Mouse (Mus musculus): Measurements from ENCODE around the gene Cbln3.

The Cbln3 gene

DNA sequence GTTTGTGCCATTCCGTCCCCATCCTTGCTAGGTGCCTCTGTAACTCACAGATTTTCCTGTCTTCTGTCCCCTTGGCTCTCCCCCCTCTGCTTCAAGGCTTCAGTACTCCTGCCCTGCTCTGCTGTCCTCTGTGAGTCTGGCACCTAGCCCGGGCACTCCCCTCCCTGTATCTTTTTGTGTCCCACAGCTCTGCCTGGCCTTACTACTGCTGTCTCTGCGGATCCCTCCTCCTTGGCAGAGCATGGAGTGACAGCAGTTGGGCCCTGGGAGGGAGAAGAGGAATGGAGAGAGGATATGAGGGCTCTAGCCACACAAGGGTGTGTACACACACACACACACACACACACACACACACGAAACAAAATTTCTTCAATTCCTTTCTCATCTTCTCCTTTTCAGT lies at the start of gene Cbln3:
TSS of gene Cbln3 (minus strand) at position 227 of the 400 bp plus-strand sequence.
- DNase-seq = peak; percentile 85 to 89

DNA sequence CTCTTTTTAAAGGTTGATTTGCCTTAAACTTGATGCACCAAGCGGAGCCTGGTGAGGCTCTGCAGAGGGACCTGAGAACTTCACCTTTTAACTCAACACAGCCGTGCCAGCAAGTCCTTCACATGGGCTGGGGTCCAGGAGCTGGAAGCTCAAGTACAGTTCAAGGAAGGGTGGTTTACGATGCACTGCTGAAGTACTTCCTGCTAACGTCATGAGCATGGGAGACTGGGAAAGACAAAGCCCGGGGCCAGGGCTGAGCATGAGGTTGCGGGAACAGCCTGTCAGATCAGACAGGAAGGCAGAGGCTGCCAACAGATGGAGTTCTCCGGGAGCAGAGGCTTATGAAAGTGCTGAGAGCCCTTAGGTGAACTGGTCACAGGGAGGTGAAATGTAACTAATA lies 49.4 kb upstream of the Cbln3 start:
- DNase-seq = peak; percentile 48 to 74

DNA sequence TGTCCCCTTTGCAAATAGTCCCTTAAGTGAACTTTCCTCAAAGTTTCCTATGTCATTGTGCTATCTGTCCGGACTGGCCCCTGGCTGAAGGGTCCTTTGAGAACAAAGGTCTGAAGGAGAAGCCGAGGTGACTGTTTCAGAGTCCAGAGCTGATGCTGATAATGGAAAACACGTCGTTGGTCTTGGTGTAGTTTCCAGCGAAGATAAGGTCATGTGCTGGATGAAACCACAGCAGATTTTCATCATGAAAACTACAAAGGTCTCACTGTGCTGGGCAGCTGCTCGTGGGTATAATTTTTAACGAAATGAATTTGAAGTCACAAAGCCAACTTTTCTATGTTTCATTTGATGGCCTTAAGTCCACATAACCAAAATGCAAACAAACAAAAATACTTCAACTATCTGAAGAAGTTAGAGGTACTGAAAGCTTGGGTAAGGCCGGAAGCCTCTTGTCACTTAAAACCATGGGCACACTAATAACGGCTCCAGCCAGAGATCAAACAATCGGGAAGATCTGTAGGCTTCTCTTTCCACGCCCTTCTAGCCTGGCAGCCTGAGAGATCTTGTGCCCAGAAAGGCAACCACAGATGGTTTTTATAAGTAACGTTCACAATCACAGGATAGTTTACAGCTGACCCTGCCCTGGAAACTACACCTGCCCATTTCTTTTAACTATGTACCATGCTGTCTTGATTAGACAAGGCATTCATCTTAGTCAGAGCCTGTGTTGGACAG lies 45.2 kb upstream of the Cbln3 start:
- no peak for DNase-seq

DNA sequence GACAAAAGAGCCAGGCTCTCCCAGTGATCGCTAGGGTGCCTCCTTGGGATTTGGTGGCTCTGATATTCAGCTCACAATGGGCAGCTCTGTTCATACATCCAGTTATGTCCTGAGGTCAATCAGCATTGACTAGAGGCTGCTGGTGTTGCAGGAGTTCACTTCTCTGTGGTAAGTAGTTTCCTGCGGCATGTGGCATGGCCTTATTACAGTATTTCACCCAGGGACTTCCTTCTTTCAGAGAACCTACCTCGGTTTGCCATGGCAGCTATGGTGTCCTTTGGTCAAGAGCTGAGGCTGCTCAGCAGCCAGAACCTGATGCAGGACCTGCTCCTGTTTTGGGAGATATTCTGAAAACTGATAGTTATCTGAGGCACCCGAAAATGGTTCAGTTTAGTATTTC lies 42.7 kb upstream of the Cbln3 start:
- no peak for DNase-seq

DNA sequence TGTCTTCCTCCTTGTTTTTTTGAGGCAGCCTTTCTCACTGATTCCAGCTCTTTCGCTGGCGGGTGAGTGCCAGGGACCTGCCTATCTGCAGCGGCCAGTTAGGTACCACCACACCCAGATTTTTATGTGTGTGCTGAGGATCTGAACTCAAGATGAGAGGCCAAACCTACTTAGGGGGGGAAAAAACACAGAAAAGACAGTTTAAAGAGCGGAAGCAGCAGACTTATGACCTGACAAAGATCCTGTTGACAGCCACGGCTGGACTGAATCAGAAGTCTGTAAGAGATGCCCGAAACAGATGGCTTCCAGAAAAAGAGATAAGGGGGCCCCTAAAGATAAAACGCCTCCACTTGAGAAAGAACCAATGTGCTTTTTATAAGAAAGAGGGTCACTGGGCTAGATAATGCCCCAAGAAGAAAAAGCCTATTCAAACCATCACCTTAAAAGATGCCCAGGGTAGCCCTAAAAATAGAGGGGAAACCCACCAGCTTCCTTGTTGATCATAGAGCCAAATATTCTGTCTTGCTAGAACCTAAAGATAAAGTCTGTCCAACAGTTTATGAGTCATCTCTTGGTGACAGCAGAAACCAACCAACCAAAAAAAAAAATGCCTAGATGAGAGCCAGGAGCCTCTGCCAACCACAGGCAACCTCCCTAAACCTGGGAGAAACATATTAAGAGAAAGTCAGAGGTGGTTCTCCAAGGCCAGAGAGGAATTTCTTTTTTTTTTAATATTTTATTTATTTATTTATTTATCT lies 38.5 kb upstream of the Cbln3 start:
- no peak for DNase-seq

DNA sequence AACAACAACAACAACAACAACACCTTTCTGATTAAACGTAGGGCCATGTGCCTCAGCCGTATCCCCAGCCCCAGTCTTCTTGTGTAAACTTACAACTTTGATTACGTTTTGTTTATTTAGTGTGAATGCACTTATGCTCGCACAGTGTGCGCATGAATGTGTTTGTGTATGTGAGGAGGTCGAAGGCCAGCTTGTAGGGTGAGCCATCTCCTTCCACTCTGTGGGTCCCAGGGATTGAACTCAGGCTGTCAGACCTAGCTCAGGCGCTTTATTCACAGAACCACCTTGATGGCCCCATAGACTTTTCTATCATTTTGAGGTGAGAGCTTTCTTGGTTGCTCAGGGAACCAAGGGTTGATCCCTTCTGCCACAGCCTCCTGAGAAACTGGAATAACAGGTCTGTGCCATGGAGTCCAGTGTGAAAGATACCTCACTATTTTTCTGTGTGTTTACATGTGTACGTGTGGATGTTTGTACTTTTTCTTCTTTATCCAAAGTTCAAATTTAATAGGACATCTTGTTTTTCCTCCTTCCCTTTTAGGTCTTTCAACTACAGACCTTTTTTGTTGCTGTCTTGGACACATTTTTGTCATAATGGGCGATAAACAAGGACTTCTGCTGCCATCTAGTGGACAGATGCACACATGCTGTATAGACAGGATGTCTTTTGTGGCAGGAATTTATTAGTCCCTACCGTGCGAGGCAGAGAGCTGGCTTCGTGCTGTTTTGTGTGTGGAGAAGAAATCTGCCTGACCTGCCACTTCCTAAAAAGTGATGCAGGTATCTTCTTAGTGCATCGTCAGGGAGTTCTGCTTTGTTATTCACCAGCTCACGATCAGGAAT lies 34.3 kb upstream of the Cbln3 start:
- peak; percentile 76 to 92 for DNase-seq

DNA sequence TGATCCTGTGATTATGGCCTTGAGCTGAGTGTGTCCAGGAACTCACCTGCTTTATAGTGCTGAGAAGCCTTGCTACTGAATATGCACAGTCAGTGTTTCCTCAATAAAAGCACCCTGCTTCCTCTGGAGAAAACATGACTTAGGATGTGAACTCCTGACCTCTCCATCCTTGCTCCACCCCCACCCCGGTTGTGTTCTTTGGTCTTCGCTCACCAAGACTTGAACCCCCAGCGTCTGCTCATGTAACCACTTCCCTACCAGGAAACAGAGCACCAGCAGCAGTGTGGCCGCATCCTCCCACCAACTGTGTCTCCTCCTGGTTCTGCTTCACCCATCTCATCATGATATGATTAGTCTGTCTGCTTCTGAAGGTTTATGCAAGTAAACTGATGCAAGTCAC lies 29.2 kb upstream of the Cbln3 start:
- no peak for DNase-seq

DNA sequence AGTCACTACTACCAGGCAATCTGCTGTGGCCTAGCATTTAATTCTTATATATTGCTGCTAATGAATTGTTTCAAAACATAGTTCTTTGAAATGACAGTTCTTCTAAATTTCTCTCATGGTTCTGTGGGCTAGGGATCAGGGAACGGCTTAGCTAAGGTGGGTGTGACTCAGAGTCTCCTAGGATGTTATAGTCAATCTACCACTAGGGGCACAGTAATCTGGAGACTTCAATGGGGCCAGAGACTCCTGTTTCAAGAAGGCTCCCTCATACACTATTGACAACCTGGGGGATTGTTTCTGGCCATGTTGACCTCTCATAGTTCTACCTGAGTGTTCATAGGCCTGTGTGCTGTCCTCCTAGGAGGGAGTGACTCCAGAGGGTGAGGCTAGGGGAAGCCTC lies 21.3 kb upstream of the Cbln3 start:
- DNase-seq = no peak

DNA sequence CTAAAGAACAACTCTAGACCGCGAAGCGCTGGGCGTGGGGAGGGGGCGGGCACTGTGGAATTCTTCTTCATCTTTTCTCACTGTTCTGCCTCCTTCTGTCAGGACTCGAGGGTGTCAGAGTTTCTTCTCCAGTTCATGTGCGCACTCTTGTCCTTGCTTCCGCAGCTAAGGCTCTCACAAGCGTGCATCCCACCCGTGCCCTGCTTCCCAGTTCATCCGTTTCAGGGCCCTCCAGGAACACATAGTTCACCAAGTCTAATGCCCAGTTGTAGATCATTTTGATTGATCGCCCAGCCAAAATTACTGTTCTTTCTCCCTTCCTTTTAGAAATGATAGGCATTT lies 16.2 kb upstream of the Cbln3 start:
- no peak for DNase-seq

DNA sequence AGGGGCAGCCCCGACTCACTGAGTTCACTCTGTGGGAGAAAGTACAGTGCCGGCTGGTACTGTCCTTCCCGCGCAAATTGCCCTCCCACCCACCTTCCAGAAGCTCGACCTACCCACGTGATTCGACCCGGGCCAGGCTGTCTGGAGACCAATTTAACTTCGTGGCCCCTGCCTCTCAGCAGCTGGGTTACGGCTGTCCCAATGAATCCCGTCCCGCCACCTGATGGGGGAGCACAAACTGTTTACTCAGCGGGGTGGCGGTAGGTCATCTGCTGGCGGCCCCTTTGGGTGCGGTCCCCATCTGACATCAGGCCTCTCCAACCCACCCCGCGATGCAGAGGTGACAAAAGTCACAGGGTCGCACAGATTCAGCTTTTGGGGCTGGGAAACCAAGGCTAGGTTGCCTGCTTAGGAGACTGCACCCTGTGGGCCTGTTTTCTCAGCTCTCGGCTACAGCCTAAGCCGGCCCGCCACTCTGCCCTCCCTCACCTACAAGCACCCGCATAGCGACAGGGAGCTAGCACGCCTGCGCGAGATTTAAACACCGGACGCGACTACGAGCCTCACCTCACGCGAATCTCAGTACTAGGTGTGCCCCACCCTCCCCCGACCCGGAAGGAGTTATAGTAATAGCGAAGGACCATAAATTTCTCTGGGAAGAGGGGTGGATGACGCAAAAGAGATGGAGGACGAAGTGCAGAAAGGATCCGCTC lies 15.7 kb upstream of the Cbln3 start, which contains the start of gene Sdr39u1:
TSS of gene Sdr39u1 (minus strand) at position 593 of the 713 bp plus-strand sequence.
- peak; percentile 90 to 96 for DNase-seq

DNA sequence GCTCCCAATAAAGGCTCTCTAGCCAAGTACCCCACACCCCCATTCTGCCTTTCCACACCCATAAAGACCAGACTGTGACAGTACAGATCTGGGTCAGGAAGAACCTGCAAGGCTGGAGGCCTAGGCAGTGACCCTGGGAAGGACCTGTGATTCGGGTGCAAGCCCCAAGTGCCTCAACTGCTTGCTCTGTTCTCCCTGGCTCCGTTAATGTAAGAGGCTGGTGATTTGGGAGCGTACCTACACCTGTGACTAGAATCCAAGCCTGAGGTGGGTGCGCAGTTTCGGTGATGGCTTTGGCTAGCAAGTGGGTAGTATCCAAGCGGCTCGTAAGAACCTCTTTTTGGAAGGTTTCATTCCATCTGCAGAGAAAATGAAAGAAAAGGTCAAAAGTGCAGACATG lies 14.8 kb upstream of the Cbln3 start:
- no peak for DNase-seq

DNA sequence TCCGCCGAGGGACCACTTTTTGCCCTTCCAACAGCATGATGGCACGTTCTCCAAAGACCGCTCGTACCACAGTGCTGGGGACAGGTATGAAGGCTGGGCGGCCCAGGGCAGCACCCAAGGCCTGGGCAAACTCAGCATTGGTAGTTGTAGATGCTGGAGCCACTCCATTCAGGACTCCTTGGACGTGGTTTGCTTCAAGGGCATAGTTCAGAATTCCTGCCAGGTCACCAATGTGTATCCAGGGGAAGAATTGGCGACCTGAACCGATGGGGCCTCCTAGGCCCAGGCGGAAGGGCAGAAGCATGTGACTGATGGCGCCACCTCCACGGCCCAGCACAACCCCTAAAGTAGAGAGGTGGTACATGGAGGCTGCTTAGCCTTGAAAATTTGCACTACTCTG lies 13.5 kb upstream of the Cbln3 start:
- peak in 1 of 2 experiments; percentile 60 for DNase-seq

DNA sequence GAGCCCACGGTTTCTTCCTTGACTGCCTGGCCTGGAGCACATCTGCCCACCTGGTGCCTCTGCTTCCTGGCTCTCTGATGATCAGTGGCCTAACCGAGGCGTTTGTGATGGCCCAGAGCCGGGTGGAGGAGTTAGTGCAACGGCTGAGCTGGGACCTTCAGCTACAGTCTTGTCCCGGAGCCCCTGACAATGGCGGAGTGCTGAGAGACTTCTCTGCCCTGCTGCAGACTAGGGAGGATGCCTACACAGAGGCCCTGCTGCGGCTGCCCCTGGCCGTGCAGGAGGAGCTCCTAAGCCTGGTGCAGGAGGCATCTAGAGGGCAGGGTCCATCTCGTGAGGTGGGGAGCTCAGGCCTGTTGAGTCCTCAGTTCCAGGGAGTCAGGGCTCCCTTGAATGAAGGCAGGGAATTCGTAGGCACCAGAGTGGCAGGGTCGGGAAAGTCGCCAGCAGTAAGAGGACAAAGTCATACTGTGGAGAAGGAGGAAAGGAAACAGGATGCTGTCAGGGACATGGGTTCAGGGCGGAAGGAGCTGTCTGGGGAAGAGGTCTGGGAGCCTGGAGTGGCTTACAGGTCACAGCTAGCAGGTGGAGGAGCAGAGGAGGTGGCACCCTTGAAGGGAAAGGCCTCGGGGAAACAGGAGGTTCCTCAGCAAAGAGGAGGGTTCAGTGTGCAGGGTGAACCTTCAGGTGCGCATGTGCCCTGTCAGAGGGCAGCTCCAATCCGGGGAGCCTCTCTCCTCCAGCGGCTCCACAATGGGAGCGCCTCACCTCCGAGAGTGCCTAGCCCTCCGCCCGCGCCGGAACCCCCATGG lies 2.6 kb upstream of the Cbln3 start:
- DNase-seq = peak in 1 of 2 experiments; percentile 47

DNA sequence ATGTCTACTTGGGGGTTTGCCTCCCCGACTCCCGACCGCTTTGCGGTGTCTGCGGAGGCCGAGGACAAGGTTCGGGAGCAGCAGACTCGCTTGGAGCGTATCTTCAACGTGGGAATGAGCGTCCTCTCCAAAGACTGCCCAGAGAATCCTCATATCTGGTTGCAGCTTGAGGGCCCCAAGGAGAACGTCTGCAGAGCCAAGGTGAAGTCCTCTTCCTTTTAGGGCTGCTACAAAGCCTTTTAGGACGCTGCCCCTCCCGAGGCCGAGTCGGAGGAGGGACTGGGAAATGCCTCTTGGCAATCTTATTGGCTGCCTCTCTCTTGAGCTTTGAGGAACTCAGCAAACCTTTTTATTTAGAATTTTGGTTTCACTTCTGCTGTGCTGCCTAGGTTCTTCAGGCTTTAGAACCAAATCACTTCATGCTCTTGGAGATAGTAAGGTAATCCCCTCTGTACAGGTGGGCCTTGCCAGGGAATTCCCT lies 1.6 kb upstream of the Cbln3 start:
- peak; percentile 62 to 76 for DNase-seq

DNA sequence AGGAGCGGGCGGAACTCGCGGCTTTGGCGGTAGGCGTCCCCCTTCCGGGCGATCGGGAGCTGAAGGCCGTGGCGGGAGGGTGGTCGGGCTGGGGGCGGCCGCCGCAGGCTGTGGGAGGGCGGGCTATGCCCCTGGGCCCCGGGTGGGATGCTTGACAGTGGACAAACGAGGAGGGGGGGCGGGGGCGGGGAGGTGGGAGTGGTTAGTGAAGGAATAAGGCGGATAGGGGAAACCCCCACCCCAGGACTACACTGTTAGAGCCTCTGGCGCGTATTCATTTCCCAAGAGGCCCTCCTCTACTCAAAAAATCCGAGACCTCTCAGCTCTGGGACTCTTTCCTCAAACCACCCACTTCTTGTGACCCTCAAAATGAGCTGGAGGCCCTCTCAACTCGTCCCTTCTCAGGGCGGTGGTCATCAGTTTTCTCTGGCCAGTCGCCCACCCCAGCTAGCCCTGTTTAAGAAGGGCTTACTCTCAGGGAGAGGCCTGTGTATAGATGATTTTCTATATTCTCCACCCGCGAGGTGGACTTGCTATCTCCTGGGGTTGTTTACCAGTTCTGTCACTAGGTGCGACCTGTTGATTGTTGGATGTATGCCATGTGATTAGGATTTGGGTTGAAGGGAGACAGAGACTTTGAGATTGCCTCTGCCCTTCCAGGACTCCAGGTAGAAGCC lies 1.1 kb upstream of the Cbln3 start:
- no peak for DNase-seq

DNA sequence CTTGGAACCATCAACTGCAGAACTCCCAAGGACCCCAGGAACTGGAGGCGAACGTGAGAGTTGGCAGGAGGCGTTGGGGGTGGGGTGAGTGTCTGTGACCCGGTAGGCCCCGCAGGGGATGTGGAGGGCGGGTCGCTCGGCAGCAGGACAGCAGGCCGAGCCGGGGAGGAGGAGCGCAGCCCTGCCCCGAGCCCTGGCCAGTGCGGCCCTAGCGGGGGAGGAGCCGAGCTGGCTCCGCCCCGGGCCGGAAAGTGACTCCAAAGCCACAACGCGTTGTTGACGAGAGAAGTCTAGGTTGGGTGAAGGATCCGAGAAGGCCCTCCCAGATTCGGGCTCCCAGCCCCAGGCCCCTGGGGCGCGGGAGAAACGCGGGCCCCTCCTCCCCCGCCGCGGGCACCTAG lies 521 bp upstream of the Cbln3 start, which contains the start of gene Khnyn:
TSS of gene Khnyn (plus strand) at position 235 of the 401 bp plus-strand sequence.
- DNase-seq = peak; percentile 92 to 97

DNA sequence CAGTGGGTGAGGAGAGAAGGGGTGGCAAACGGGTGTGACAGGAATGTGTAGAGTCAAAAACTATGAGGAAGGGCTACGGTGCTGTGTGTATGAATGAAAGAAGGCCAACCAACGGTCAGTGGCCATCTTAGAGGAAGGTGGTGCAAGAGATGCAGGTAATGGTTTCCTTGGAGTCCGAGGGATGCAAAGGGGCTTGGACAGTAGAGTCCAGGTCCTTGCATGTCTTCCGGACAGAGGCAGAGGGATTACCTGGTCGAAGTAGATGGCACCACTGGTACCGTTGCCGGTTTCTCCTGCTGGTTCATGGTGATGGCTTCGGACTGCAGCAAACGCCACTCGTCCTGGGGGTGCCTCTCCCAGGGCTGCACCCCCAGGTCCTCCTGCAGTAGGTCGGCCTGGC lies 529 bp downstream of the Cbln3 start:
- DNase-seq = no peak

DNA sequence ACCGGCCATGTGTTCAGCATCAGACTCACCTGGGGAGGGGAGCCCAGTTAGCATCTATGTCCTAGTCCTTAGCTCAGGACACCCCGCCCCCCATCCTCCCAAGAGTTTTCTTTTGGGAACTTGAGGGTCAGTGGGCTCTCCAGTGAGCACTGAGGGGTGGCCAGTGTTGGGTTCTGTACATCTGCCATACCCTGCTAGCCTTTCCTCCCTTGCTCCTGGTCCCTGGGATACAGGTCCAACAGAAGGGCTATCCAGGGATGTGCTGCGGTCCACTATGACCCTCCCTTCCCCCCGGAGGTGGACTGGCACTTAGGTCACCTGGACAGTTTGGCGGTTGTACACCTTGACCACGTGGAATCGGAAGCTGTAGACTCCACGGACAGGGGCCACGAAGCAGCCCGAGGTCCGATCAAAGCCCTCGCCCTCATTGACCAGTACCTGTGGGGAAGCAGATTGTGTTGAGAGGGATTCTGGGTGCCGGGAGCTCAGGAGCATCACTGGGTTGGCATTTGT lies 987 bp downstream of the Cbln3 start:
- DNase-seq = peak in 1 of 2 experiments; percentile 29

DNA sequence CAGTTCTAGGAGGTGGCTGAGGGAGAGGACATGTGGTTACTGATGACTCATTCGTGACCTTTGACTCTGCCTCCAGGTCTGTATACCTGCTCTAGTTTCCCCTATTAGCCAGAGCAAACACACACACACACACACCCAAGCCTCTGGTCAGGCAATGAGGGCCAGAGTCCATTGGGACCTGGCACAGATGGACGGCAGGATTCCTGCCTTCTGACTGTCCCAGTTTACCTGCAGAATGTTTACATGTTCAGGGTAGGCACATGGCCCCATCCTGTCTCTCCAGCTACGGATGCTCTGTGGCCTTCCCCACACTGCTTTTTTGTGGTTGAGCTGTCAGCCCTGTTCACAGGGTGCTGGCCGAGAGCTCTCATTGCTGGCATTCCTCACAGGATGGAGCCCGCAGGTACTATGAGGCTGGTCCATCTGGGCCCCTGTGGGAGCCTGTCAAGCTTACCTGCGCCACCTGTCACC lies 2.0 kb downstream of the Cbln3 start:
- peak; percentile 62 to 83 for DNase-seq

DNA sequence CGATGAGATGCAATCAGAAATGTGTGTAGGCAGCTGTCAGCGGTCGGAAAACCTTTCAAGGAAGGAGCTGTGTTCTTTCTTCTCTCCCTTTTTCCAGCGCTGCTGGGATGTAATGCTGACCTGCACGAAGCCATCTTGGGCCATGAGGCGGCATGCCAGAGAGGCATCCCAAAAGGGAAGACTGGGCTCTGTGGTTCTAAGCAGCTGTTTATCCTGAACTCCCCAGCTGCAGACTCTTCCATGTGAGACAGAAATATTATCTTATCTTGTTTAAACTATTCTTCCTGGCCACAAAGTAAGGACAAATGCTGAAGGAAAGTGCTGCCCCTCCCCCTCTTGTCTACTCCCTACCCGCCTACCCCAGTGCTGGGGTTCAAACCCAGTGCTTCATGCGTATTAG lies 3.2 kb downstream of the Cbln3 start:
- peak in 1 of 2 experiments; percentile 15 for DNase-seq

DNA sequence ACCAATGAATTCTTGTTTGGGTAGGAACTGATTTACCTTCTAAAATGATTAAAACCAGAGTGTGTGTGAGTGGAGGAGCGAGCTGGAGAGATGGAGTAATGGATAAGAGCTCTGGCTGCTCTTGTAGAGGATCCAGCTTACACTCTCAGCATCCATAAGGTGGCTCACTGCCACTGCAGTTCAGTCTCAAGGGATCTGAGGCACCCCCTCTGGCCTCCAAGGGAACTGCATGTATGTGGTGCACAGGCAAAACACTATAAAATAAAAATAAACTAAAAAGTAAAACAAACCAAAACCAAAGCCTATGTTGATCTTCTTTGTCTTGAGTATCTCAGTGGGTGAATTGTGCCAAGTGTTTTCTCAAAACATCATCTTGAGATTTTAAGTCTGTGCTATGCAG lies 4.6 kb downstream of the Cbln3 start:
- peak; percentile 87 to 92 for DNase-seq
